Mouse (Mus musculus): ENCODE results near the gene Hdac9. TPM values are rescaled to one million over a fixed set of nuclear protein-coding genes. Genes with fewer than 3 reads are reported as not detected.

Hdac9 gene
- total and polyA plus RNA-seq, 2 experiments from 2014 or later: 9.9 to 15.6 TPM

DNA sequence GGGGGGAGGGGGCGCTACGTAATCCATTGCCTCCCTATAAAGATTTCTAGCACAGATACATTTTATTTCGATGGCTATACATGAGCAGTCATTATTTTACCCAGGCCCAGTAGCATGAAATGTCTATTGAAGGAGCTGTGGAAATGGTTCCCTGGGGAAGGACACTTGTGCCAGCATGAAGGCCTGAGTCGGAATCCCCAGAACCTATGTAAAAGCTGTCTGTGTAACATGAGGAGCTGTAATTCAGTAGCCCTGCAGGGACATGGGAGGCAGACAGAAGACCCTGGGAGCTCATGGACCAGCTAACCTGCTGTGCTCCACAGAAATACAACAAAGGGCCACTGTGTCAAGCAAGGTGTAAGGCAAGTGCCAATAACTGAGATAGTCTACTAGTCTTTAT is 75.7 kb downstream of the Hdac9 start:
- no peaks in the 10 kb centered on the region for H3K27me3 ChIP-seq (ENCODE audit: insufficient read depth, low read length)
- H3K4me1 ChIP-seq (ENCODE audit: insufficient read depth, low read length): no peaks in the 10 kb centered on the region
- H3K27ac ChIP-seq (ENCODE audit: low read depth, low read length): no peak overlapping the region
- no peak overlapping the region for H3K4me3 ChIP-seq (ENCODE audit: low read depth, low read length)
- DNase-seq (ENCODE audit: low spot score) (no peak), ATAC-seq (ENCODE audit: low FRiP score) (no peak)
- 89% methylated on average over 4 of the region's 4 CpGs for WGBS
- H3K9ac ChIP-seq (replicated peaks; ENCODE audit: low read length, poor library complexity, severe bottlenecking): no peak overlapping the region
- H3K4me2 ChIP-seq (ENCODE audit: low read depth, low read length, poor library complexity, severe bottlenecking): no peak overlapping the region
- H3K36me3 ChIP-seq (ENCODE audit: insufficient read depth, low read length): no peaks in the 10 kb centered on the region
- no peak for TF ChIP-seq CTCF (IDR thresholded peaks at IDR 0.05)
- no peaks in the 10 kb centered on the region for H3K9me3 ChIP-seq (ENCODE audit: low read length)

- TF ChIP-seq CTCF (IDR thresholded peaks at IDR 0.05): no peak
Measured at GRCm38 (mm10) chr12:34837318-34837717, 79.6 kb downstream of the Hdac9 start.

GRCm38 (mm10) chr12:34836864-34837263 is 80.0 kb downstream of the Hdac9 start:
- ATAC-seq (ENCODE audit: low FRiP score) (no peak), DNase-seq (ENCODE audit: low spot score) (no peak)
- Histone ChIP-seq H3K9me3 (ENCODE audit: low read length) (no peaks in the 10 kb centered on the region), H3K27ac (ENCODE audit: low read depth, low read length) (no peak overlapping the region), H3K36me3 (ENCODE audit: insufficient read depth, low read length) (no peaks in the 10 kb centered on the region), H3K4me1 (ENCODE audit: insufficient read depth, low read length) (no peaks in the 10 kb centered on the region), H3K4me3 (ENCODE audit: low read depth, low read length) (no peak overlapping the region), H3K27me3 (ENCODE audit: insufficient read depth, low read length) (no peaks in the 10 kb centered on the region), H3K9ac (replicated peaks; ENCODE audit: low read length, poor library complexity, severe bottlenecking) (no peak overlapping the region), H3K4me2 (ENCODE audit: low read depth, low read length, poor library complexity, severe bottlenecking) (no peak overlapping the region)
- no peak for TF ChIP-seq CTCF (IDR thresholded peaks at IDR 0.05)
- WGBS: 49% methylated on average over 1 of the region's 1 CpGs

More at GRCm38 (mm10) chr12:34837318-34837717, 79.6 kb downstream of the Hdac9 start:
- Histone ChIP-seq H3K36me3 (ENCODE audit: insufficient read depth, low read length) (no peaks in the 10 kb centered on the region), H3K27me3 (ENCODE audit: insufficient read depth, low read length) (no peaks in the 10 kb centered on the region), H3K4me1 (ENCODE audit: insufficient read depth, low read length) (no peaks in the 10 kb centered on the region), H3K9me3 (ENCODE audit: low read length) (no peaks in the 10 kb centered on the region), H3K27ac (ENCODE audit: low read depth, low read length) (no peak overlapping the region), H3K4me2 (ENCODE audit: low read depth, low read length, poor library complexity, severe bottlenecking) (no peak overlapping the region), H3K9ac (replicated peaks; ENCODE audit: low read length, poor library complexity, severe bottlenecking) (no peak overlapping the region), H3K4me3 (ENCODE audit: low read depth, low read length) (no peak overlapping the region)
- 32% methylated on average over 5 of the region's 5 CpGs for WGBS
- ATAC-seq (ENCODE audit: low FRiP score) (no peak), DNase-seq (ENCODE audit: low spot score) (no peak)

DNA sequence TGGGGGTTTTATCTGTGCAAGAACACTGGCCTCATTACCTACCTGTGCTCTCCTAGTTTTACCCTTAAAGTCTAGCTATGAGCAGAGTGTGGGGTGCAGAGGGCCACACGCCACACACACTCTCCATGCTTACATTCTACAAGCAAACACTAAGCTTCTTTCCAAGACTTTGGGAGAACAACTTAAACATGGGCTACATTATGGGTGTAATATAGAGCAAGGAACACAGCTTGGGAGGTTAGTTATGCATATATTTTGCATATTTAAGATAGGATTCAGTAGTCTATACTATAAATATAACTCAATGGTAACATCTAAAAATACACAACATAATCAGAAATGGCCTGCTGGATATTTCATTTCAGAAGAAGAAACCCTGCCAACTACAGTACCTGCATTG is 80.8 kb downstream of the Hdac9 start:
- no peak for ATAC-seq (ENCODE audit: low FRiP score)
- TF ChIP-seq CTCF (IDR thresholded peaks at IDR 0.05): no peak
- no peak overlapping the region for H3K9ac ChIP-seq (replicated peaks; ENCODE audit: low read length, poor library complexity, severe bottlenecking)
- H3K27me3 ChIP-seq (ENCODE audit: insufficient read depth, low read length): no peaks in the 10 kb centered on the region
- no peak overlapping the region for H3K27ac ChIP-seq (ENCODE audit: low read depth, low read length)
- no peak overlapping the region for H3K4me2 ChIP-seq (ENCODE audit: low read depth, low read length, poor library complexity, severe bottlenecking)
- no peaks in the 10 kb centered on the region for H3K4me1 ChIP-seq (ENCODE audit: insufficient read depth, low read length)
- no peaks in the 10 kb centered on the region for H3K9me3 ChIP-seq (ENCODE audit: low read length)
- no peaks in the 10 kb centered on the region for H3K36me3 ChIP-seq (ENCODE audit: insufficient read depth, low read length)
- H3K4me3 ChIP-seq (ENCODE audit: low read depth, low read length): no peak overlapping the region
- no peak for DNase-seq (ENCODE audit: low spot score)
- WGBS: 94% methylated on average over 1 of the region's 1 CpGs

- Histone ChIP-seq H3K4me3 (ENCODE audit: low read depth, low read length) (no peak overlapping the region), H3K36me3 (ENCODE audit: insufficient read depth, low read length) (no peaks in the 10 kb centered on the region), H3K27ac (ENCODE audit: low read depth, low read length) (no peak overlapping the region), H3K4me2 (ENCODE audit: low read depth, low read length, poor library complexity, severe bottlenecking) (no peak overlapping the region), H3K4me1 (ENCODE audit: insufficient read depth, low read length) (no peaks in the 10 kb centered on the region), H3K9ac (replicated peaks; ENCODE audit: low read length, poor library complexity, severe bottlenecking) (no peak overlapping the region), H3K27me3 (ENCODE audit: insufficient read depth, low read length) (no peaks in the 10 kb centered on the region), H3K9me3 (ENCODE audit: low read length) (no peaks in the 10 kb centered on the region)
- TF ChIP-seq CTCF (IDR thresholded peaks at IDR 0.05): no peak
- WGBS: 88% methylated on average over 3 of the region's 3 CpGs
- no peak for DNase-seq (ENCODE audit: low spot score)
- no peak for ATAC-seq (ENCODE audit: low FRiP score)
Measured at GRCm38 (mm10) chr12:34835493-34835892, 81.4 kb downstream of the Hdac9 start.

DNA sequence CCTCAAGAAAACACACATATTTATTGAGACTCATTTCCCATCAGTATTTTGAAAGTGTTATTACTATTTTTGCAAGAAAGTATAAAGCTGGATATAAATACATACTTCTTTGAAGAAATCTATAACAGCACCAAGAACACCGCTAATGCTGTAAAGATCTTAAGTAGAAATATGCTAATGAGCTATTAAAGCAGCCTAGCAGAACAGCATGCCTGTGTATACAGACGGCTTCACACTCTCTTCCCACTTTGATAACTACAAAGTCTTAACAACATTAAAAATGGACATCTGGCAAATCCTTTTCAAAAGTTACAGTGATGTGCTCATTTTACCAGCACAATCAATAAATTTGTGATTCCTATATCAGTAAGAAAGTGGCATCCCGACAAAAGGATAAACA is 88.2 kb downstream of the Hdac9 start:
- no peak overlapping the region for H3K27ac ChIP-seq (ENCODE audit: low read depth, low read length)
- no peak overlapping the region for H3K9ac ChIP-seq (replicated peaks; ENCODE audit: low read length, poor library complexity, severe bottlenecking)
- H3K36me3 ChIP-seq (ENCODE audit: insufficient read depth, low read length): no peaks in the 10 kb centered on the region
- no peak for DNase-seq (ENCODE audit: low spot score)
- no peak for TF ChIP-seq CTCF (IDR thresholded peaks at IDR 0.05)
- 48% methylated on average over 3 of the region's 3 CpGs for WGBS
- H3K4me2 ChIP-seq (ENCODE audit: low read depth, low read length, poor library complexity, severe bottlenecking): no peak overlapping the region
- H3K27me3 ChIP-seq (ENCODE audit: insufficient read depth, low read length): no peaks in the 10 kb centered on the region
- H3K9me3 ChIP-seq (ENCODE audit: low read length): no peaks in the 10 kb centered on the region
- H3K4me3 ChIP-seq (ENCODE audit: low read depth, low read length): no peak overlapping the region
- ATAC-seq (ENCODE audit: low FRiP score): no peak
- no peaks in the 10 kb centered on the region for H3K4me1 ChIP-seq (ENCODE audit: insufficient read depth, low read length)

All from midbrain, postnatal 0 days (tissue).